Mouse (Mus musculus) ES-E14 (cell line): ENCODE data around the gene Phlda2. TPM values are rescaled to one million over a fixed set of nuclear protein-coding genes. Genes with fewer than 3 reads are reported as not detected.

Experiments used
- DNase-seq: peaks from one replicate; pipeline ENCODE4 v3.0.0-alpha.2; 2013; ENCODE audit warnings: low read depth, low spot score
- H3K27ac ChIP-seq: 2 replicates; pipeline ENCODE4 v1.5.1; 2012; ENCODE audit warnings: low read depth, mild to moderate bottlenecking, low read length, moderate library complexity, mixed read lengths; ENCODE audit not compliant: poor library complexity, insufficient read depth, severe bottlenecking
- H3K36me3 ChIP-seq: 2 replicates; pipeline ENCODE4 v1.6.1; 2012; ENCODE audit warnings: mild to moderate bottlenecking, low read length, moderate library complexity, mixed read lengths; ENCODE audit not compliant: control insufficient read depth, poor library complexity, insufficient read depth, severe bottlenecking
- H3K4me1 ChIP-seq, 2 experiments: fragments of 150-350 bp in 1 of 2; sonication (generic) in 1 of 2; 2 replicates each; pipeline ENCODE4 v1.6.1; 2012; ENCODE audit warnings: low read length in 2 of 2, mild to moderate bottlenecking in 1 of 2, mixed read lengths in 1 of 2; ENCODE audit not compliant: control insufficient read depth in 2 of 2, insufficient read depth in 2 of 2, poor library complexity in 1 of 2
- H3K4me3 ChIP-seq, 2 experiments: fragments of 150-350 bp in 1 of 2; sonication (generic) in 1 of 2; 2 replicates each; pipeline ENCODE4 v1.5.1; 2012; ENCODE audit warnings: low read length in 2 of 2, low read depth in 1 of 2, mild to moderate bottlenecking in 1 of 2, mixed read lengths in 1 of 2; ENCODE audit not compliant: insufficient read depth in 1 of 2, poor library complexity in 1 of 2, severe bottlenecking in 1 of 2
- H3K9ac ChIP-seq: 2 replicates; pipeline ENCODE4 v1.6.1; 2012; ENCODE audit warnings: low read depth, mild to moderate bottlenecking, low read length, mixed read lengths; ENCODE audit not compliant: poor library complexity, insufficient read depth, severe bottlenecking
- H3K9me3 ChIP-seq: fragments of 150-350 bp; sonication (generic); 2 replicates; pipeline ENCODE4 v1.6.1; 2012; ENCODE audit warnings: low read depth, mild to moderate bottlenecking, low read length; ENCODE audit not compliant: control insufficient read depth, insufficient read depth
- CHD2 ChIP-seq: IDR thresholded peaks from 2 replicates; pipeline ENCODE4 v1.6.1; 2014; ENCODE audit warnings: mild to moderate bottlenecking, low read depth, low read length, inconsistent platforms
- HCFC1 ChIP-seq: IDR thresholded peaks from 2 replicates; pipeline ENCODE4 v1.6.1; 2012; ENCODE audit warnings: low read length, inconsistent platforms, borderline replicate concordance; ENCODE audit not compliant: insufficient read depth
- MAFK ChIP-seq: IDR thresholded peaks from 2 replicates; pipeline ENCODE4 v1.6.1; 2014; ENCODE audit warnings: mild to moderate bottlenecking, low read depth, low read length, inconsistent platforms; ENCODE audit not compliant: insufficient read depth
- ZC3H11A ChIP-seq: IDR thresholded peaks from 2 replicates; pipeline ENCODE4 v1.6.1; 2012; ENCODE audit warnings: low read depth, mild to moderate bottlenecking, inconsistent platforms, low read length, borderline replicate concordance
- ZNF384 ChIP-seq: IDR thresholded peaks from 2 replicates; pipeline ENCODE4 v1.6.1; 2012; ENCODE audit warnings: low read depth, low read length, inconsistent platforms
- in situ Hi-C, 2 experiments: fragments of 600-800 bp; cut with MboI; formaldehyde crosslinking; loops; one replicate each; pipeline ENCODE4 v1.15.1; 2025; ENCODE audit warnings: low sequenced_read_pairs in 2 of 2, inconsistent platforms in 1 of 2; ENCODE audit not compliant: unreplicated experiment in 2 of 2
- total RNA-seq: library from RNA; depleted of rRNA; stranded (reverse); fragments of 300-350 nt; gene quantifications from 2 replicates; pipeline ENCODE4 v1.2.3, GENCODE M21; 2012

Gene Phlda2
- total RNA-seq, 1 experiment: 113 TPM

DNA sequence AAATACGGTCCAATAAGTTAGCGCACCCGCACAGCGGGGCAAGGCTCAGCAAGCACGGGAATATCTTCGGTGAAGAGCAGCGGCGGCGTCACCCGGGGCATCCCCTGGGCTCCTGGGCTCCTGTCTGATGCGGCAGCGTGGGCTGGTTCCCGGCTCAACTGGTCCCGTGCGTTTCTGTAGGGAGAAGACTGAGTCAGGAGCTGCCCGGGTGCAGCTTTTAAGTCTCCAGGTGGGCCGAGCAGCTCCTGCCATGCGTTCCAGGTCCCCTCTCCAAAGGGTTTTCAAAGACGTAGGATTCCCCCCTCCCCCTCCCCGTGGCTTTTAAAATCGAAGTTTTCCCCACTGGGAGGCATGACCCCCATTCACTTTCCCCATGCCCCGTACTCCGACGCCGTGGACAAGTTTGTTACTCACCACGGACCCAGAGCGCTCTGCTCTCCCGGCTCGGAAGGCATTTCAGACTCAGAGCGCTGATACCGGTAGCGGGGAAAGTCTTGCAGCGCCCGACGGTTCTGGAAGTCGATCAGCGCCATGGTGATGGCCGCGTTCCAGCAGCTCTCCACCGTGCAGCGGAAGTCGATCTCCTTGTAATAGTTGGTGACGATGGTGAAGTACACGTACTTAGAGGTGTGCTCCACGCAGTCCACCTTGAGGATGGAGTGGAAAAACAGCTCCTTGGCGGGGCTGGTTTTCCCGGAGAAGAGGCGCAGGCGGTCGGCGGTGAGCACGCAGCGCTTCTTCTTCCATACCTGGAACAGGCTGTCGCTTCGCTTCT, 1.1 kb downstream of the Phlda2 start:
- peaks cover 3 to 34% of the 10 kb centered on the region in 2 experiments; a peak in 3 of 4 replicates for H3K4me1 ChIP-seq
- peak overlapping the region; percentile 62 for H3K9ac ChIP-seq
- DNase-seq: peak; percentile 27
- TF ChIP-seq HCFC1 (no peak), ZNF384 (no peak), MAFK (no peak), CHD2 (no peak), ZC3H11A (no peak)
- no peaks in the 10 kb centered on the region for H3K36me3 ChIP-seq
- peak overlapping the region; percentile 58 to 61 for H3K4me3 ChIP-seq
- H3K27ac ChIP-seq: no peak overlapping the region
- no peaks in the 10 kb centered on the region for H3K9me3 ChIP-seq
- in situ Hi-C loops: no loop called here

DNA sequence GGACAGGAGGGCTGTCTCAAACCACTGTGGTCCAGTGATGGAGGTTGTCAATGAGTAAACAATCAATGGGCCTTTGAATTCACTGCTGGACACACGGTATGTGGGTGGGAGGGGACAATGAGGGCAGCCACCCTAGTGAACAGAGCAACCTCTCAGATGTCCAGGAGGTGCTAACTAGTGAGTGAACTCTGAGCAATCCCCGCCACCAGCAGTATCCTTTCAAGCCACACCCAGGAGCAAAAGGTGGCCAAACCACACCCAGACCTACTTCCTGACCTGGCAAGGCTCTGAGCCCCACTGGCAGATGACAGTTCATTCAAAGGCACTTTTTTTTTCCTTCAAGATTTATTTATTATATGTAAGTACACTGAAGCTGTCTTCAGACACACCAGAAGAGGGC, 2.0 kb downstream of the Phlda2 start:
- Histone ChIP-seq H3K9ac (no peak overlapping the region), H3K36me3 (no peaks in the 10 kb centered on the region), H3K4me3 (peak overlapping the region in 1 of 2 experiments; percentile 61; a peak in 1 of 4 replicates), H3K27ac (no peak overlapping the region), H3K9me3 (no peaks in the 10 kb centered on the region), H3K4me1 (peaks cover 3 to 29% of the 10 kb centered on the region in 2 experiments; a peak in 3 of 4 replicates)
- in situ Hi-C loops: no loop called here
- DNase-seq: no peak
- TF ChIP-seq ZC3H11A (no peak), MAFK (no peak), HCFC1 (no peak), CHD2 (no peak), ZNF384 (no peak)

DNA sequence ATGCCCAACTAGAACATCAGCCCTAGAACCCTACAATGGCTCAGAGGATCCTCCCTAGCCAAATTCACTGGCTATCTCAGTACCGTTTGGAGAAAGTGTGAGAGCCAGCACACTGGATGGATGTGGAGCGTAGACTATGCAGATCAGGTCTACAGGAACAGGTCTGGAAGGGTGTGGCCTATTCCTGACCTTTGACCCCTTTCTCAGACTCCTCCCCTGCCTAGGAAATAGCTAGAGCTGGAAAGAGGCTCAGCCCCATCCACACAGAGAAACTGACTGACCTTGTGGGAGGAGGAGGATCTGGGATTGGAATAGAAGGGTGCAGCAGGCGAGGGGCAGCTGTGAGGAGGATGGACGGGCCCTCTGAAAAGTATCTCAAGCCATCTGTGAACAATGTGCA, 4.4 kb downstream of the Phlda2 start:
- TF ChIP-seq CHD2 (no peak), ZNF384 (no peak), MAFK (no peak), HCFC1 (no peak), ZC3H11A (no peak)
- Histone ChIP-seq H3K9me3 (no peaks in the 10 kb centered on the region), H3K36me3 (no peaks in the 10 kb centered on the region), H3K4me3 (no peak overlapping the region), H3K27ac (no peak overlapping the region), H3K9ac (no peak overlapping the region), H3K4me1 (peaks cover 2 to 17% of the 10 kb centered on the region in 2 experiments; a peak in 3 of 4 replicates)
- DNase-seq: peak; percentile 47
- in situ Hi-C loops: no loop called here

- Histone ChIP-seq H3K27ac (no peak overlapping the region), H3K4me3 (no peak overlapping the region), H3K9ac (no peak overlapping the region), H3K9me3 (no peaks in the 10 kb centered on the region), H3K36me3 (no peaks in the 10 kb centered on the region), H3K4me1 (peaks cover 1 to 19% of the 10 kb centered on the region in 2 experiments; a peak in 3 of 4 replicates)
- in situ Hi-C loops: no loop called here
- no peak for DNase-seq
- TF ChIP-seq HCFC1 (no peak), ZC3H11A (no peak)
Observed at GRCm38 (mm10) chr7:143495104-143495961, 7.6 kb downstream of the Phlda2 start.
